ENCODE assay signal across 8 mouse cellular contexts in genomic region chrX:56456379-56456778, GRCm38 (mm10). TPM values are rescaled to one million over a fixed set of nuclear protein-coding genes. Genes with fewer than 3 reads are reported as not detected.
DNase-seq lines count a peak whose midpoint lies in the region; ATAC-seq and TF ChIP-seq lines count a peak whose summit lies in the region.

No protein-coding gene starts in this region.

- H3K9me3 ChIP-seq in heart, postnatal 0 days (replicated peaks; ENCODE audit: control insufficient read depth, low read length), result no peaks in the 10 kb centered on the region

- WGBS in heart, postnatal 0 days, result 18% methylated on average over 8 of the region's 8 CpGs

- peak overlapping the region; percentile 63 for H3K4me3 ChIP-seq in heart, postnatal 0 days (ENCODE audit: low read depth, low read length)

- H3K9ac ChIP-seq in heart, postnatal 0 days (replicated peaks; ENCODE audit: low read depth, low read length), result 0 out of 2 replicates have a peak overlapping the region, but pooled peaks have one; percentile 28

- no peak for ATAC-seq in heart, postnatal 0 days (ENCODE audit: insufficient read depth, low read depth)
- ATAC-seq in megakaryocyte progenitor cell, adult 5-6 weeks (replicated peaks; ENCODE audit: poor library complexity), result peak; percentile 18

- peak overlapping the region; percentile 94 for H3K27ac ChIP-seq in heart, postnatal 0 days (ENCODE audit: low read depth)

- no peak for TF ChIP-seq POLR2A in brain, embryonic 14.5 days (IDR thresholded peaks at IDR 0.05; ENCODE audit: borderline replicate concordance, extremely low read depth, insufficient read depth, insufficient read length, poor library complexity, severe bottlenecking)

- peak; percentile 6 for DNase-seq in kidney, adult 11 months
- no peak for DNase-seq in kidney, adult 8-10 months
- DNase-seq in CD4-positive helper T cell, adult 2 months (ENCODE audit: low read depth, low spot score), result peak; percentile 25
- DNase-seq in brain, embryonic 14.5 days (ENCODE audit: low read depth), result peak; percentile 51
- DNase-seq in heart, postnatal 0 days (ENCODE audit: low spot score), result no peak
- no peak for DNase-seq in adipocyte (ENCODE audit: low spot score)
- no peak for DNase-seq in ovary, postnatal 36 days (ENCODE audit: low spot score)

- TF ChIP-seq EP300 in heart, postnatal 0 days (IDR thresholded peaks at IDR 0.05; ENCODE audit: low read depth), result no peak

- H3K4me1 ChIP-seq in heart, postnatal 0 days (ENCODE audit: control insufficient read depth, insufficient read depth), result no peaks in the 10 kb centered on the region

- no peaks in the 10 kb centered on the region for H3K27me3 ChIP-seq in heart, postnatal 0 days (ENCODE audit: control insufficient read depth, insufficient read depth, low read length)

- H3K36me3 ChIP-seq in heart, postnatal 0 days (replicated peaks; ENCODE audit: control insufficient read depth, insufficient read depth, low read length), result no peaks in the 10 kb centered on the region

- no peak for TF ChIP-seq CTCF in brain, embryonic 14.5 days (IDR thresholded peaks at IDR 0.05; ENCODE audit: borderline replicate concordance, extremely low read depth, insufficient read depth, insufficient read length)
- no peak for TF ChIP-seq CTCF in heart, postnatal 0 days (IDR thresholded peaks at IDR 0.05; ENCODE audit: low read depth)

- peak overlapping the region; percentile 75 for H3K4me2 ChIP-seq in heart, postnatal 0 days (ENCODE audit: low read depth, low read length)

RNA-seq across cellular contexts. Expression of gene Ints6l, which starts 1.7 kb away (rescaled TPM):
- polyA plus RNA-seq in brain, embryonic 14.5 days (2012; rRNA removed), result 52.0 and 63.7 TPM in 2 replicates
- 13.5 and 14.7 TPM in 2 replicates for total RNA-seq in heart, postnatal 0 days (2014; rRNA removed; ENCODE audit: low replicate concordance)
- polyA plus RNA-seq in heart, postnatal 0 days (2015; fragmentation: Nextera tagmentation; extraction: Ambion mirVana), result 10.8 TPM in 2 replicates
- 99.4 and 104 TPM in 2 replicates for total RNA-seq in megakaryocyte progenitor cell, adult 5-6 weeks (2015)
- total RNA-seq in megakaryocyte progenitor cell, adult 5-6 weeks (2017), result 44.3 and 63.7 TPM in 2 replicates

RNA-seq across cellular contexts. Expression of gene Gm2174, which starts 8.6 kb away (rescaled TPM):
- not detected in 2 replicates for polyA plus RNA-seq in brain, embryonic 14.5 days (2012; rRNA removed)
- total RNA-seq in heart, postnatal 0 days (2014; rRNA removed; ENCODE audit: low replicate concordance), result not detected in 2 replicates
- polyA plus RNA-seq in heart, postnatal 0 days (2015; fragmentation: Nextera tagmentation; extraction: Ambion mirVana), result 1.5 and 1.6 TPM in 2 replicates
- 2.4 TPM in 1 of 2 replicates, not detected in the other for total RNA-seq in megakaryocyte progenitor cell, adult 5-6 weeks (2015)
- total RNA-seq in megakaryocyte progenitor cell, adult 5-6 weeks (2017), result 129 and 175 TPM in 2 replicates

Comparison
In these comparisons a context has a peak if more than half of its experiments do, and no peak if none do; other contexts are left out.
1. DNase-seq: peak in kidney, adult 11 months (single experiment), CD4-positive helper T cell, adult 2 months (single experiment) and brain, embryonic 14.5 days (single experiment); none in kidney, adult 8-10 months (0 of 2), heart, postnatal 0 days (single experiment), adipocyte (single experiment) and ovary, postnatal 36 days (single experiment).